Mouse (Mus musculus): ENCODE measurements around the gene Ildr2.

DNA sequence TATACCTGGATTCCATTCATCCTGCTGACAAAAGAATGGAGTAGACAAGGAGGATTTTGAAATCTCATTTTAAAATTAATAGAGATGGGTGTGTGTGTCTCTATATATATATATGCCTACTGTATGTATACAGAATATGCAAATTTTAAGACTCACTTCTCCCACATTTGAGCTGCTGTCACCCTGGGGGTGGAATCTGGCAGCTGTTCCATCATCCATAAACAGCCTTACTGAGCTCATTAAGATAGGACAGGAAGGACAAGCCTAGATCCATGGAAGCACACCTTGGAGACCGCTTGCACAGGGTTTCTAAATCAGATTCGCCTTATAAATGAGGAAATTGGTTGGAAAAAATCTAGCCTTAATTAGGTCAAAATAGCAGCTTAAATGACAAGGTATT is 44.9 kb downstream of the Ildr2 start:
- TF ChIP-seq GATA1 (IDR thresholded peaks at IDR 0.05; ENCODE audit: low read length) (no peak), TAL1 (IDR thresholded peaks at IDR 0.05; ENCODE audit: low read length) (no peak)
